Mouse (Mus musculus): ENCODE data around the gene Cfdp1. TPM values are rescaled to one million over a fixed set of nuclear protein-coding genes. Genes with fewer than 3 reads are reported as not detected.

Cfdp1 gene
- total RNA-seq, 2 experiments from 2014 or later = 13.3 to 32.5 TPM

DNA sequence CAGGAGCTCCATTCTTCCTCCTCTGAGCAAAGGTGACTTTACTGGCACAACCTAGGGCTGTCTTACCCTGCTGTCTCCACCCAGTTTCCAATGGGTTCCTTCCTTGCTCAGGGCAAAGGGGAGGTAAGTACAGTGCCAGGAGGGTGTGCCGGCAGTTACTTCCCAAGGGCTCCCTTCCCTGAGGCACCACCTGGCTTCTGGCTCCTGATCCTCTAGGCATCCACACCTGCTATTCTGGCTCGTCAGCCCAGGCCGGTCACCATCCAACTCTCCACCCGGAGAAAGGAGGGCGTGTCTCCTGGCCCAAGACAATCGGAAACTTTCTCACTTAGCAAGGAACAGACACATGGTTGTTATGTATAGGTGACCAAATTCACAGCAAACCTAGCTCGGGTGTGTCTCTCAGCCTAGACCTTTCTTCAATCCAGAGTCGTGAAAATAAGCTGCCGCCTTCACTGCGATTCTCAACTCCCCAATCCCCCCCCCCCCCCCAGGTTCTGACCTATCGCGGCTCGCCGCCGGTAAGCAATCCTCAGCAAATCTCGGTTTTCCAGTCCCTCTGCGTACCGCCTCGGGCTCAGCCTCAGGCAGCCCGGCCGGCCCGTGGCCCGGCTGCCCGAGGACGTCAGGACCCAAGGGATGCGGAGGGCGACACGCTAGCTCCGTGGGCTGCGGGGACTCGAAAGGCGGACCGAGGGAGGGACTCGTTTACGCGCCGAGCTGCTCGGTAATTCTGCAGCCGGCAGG lies 122.7 kb downstream of the Cfdp1 start:
- no peak for ATAC-seq (replicated peaks; ENCODE audit: low FRiP score, poor library complexity, severe bottlenecking)

DNA sequence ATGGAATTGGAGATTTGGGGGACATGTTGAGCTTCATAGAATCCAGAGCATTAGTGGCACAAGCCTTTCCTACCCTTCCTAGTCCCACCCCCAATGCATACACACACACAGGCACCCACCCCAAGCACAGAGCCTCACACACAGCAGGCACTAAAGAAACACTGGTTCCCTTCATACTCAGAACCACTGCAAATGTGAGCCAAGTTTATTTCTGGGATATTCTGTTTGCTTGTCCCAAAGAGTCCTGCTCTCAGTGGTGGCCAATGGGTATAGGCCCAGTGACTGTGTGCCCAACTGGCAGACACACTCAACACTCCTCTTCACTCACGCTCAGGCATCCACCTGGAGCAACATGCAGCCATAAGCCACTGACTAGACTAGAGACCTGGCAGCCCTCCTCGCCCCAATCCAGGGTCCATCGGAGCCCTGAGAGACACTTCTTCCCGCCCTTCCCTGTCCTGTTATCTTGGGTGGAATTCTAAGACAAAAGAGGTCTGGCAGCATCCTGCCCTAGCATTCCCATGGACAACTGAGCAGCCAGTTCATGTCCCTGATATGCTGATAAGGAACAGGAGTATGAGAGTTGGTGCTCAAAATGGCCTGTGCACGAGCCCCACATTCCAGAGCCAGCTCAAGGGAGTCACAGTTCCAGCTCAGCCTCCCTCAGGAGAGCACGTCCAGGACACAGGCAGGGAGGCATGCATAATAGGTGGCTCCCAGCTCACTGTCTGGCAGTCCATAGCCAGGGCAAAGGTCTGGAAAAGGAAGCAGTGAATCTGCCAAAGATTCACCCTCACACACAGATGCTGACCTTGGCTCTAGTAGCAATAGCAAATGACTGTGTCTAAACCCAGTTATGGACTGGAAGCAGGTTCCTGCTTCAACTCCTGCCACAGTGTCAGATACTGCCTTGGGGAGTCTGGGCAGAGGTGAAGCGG lies 124.6 kb downstream of the Cfdp1 start:
- no peak for ATAC-seq (replicated peaks; ENCODE audit: low FRiP score, poor library complexity, severe bottlenecking)

DNA sequence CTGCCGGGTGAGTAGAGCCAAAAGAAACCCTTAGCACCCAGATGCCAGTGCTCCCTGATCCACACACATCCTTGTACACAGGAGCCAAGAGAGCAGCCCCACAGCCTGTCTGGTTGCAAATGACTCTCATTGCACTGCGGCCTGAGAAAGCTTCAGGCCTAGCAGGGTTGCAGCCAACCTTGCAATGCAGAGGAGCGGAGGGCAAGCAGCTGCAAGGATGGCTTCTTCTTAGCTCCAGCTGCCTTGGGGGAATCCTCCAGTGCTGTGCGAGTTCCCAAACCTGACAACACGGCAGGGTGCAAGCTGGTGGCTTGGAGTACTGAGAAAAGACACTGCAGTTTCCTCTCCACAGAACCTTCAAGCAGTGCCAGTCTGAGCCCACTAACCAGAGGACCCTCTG lies 125.6 kb downstream of the Cfdp1 start:
- ATAC-seq (replicated peaks; ENCODE audit: low FRiP score, poor library complexity, severe bottlenecking) = no peak

DNA sequence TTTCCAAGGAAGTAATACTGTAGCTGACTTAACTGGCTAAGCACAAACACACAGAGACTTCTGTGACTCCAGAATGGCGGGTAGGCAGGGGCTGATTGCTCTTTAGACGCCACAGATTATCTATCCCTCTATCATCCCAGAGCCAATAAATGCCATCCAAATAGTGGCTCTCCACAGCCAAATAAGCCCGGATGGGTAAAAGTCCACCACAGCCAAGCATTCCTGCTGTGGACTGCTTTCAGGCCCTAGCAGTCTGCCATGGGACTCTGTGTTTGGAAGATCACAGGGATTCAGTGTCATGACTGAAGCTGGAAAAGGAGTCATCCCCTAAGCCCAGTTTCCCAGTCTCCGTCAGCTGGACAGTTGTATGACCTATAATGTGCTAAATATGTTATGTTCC lies 126.5 kb downstream of the Cfdp1 start:
- ATAC-seq (replicated peaks; ENCODE audit: low FRiP score, poor library complexity, severe bottlenecking) = no peak

DNA sequence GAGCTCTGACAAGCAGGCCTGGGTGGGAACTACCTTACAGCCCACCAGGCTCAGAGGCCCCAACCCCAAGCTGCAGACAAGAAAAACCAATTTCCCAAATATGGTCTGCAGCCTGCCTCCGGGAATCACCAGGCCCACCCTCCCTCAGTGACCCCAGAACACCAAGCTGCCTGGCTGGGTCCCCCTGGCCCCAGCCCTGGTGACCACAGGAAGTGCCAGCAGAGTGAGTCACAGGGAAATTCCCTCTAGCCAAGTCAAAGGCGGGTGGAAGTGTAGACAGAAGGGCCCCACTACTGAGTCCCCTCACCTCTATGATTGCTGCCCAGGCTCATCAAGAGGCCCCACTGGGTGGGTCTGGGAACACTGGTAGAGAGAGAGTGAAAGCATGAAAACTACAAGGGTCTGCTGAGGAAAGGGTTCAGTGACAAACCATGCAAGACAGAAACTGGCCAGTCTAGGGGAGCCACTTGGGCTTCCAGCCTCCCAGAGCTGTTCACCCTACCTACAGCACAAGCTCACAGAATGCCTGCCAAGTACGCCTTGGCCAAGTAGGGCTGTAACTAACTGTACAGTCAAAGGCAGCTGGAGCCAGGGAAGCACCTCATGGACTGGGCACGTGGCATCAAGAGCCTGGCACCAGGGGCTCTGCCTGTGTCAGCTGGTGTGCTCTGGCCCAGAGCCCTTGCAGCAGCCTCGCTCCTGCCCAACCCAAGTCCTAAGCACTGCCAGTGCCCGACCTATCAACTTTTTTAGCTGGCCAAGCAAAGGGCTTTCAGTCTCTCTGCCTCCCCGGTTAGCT lies 127.8 kb downstream of the Cfdp1 start:
- no peak for ATAC-seq (replicated peaks; ENCODE audit: low FRiP score, poor library complexity, severe bottlenecking)

DNA sequence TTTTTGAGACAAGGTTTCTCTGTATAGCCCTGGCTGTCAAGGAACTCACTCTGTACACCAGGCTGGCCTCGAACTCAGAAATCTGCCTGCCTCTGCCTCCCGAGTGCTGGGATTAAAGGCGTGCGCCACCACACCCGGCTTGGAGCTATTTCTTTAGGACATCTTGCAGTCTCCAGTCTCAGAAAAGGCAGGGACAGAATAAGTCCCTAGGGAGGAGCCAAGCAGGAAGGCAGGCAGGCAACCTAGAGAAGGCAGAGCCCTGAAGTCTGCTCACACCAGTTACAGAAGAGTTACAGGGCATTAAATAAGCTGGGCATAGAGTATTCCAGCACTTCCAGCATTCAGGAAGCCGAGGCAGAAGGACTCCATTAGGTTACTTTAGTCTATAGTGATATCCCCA lies 128.8 kb downstream of the Cfdp1 start:
- no peak for ATAC-seq (replicated peaks; ENCODE audit: low FRiP score, poor library complexity, severe bottlenecking)

DNA sequence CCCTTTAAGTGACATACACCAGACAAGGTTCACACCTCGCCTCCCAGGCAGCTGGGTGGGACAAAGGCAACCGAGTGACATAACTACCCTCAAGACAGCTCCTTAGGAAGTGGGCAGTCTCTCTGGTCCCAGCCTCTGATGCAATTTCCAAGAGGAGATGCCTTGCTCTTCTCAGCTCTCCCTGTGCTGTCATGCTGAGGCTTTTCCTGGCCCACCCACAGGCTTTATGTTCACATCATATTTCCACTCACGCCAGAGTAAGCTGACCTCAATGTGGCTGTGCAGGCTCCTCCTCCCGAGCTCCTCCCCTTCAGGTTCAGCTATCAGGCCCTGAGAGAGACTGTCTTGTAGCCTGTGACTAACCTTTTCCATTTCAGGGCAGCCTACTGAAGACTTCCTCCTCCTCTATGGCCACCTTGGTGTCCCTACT lies 134.0 kb downstream of the Cfdp1 start:
- ATAC-seq (replicated peaks; ENCODE audit: low FRiP score, poor library complexity, severe bottlenecking) = no peak

DNA sequence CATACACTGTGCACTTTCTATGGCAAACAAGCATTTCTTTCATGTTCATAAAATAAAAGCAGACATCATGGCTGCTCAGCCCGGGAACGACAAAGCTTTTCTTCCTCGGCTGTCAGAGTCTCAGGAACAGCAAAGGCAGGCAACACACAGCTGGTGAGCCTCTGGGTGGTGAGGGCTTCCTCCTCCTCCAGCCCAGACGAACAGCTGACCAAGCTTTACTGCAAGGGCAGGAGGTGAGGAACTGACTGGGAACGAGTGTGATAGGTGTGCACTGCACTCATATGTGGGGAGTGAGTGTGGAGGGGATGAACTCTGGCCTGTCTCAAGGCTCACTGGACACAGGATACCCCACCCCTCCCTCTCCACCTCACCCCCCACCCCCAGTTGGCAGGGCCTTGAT lies 135.2 kb downstream of the Cfdp1 start:
- ATAC-seq (replicated peaks; ENCODE audit: low FRiP score, poor library complexity, severe bottlenecking) = no peak

Other genes with a start within 250 kb of the Cfdp1 start
- not detected in 2 replicates for gene Ldhd, start 223.9 kb downstream of the Cfdp1 start, total RNA-seq (2015; ENCODE audit: low replicate concordance)
- gene Ldhd, start 223.9 kb downstream of the Cfdp1 start, total RNA-seq (2017; ENCODE audit: low replicate concordance) = 0.42 TPM in 1 of 2 replicates, not detected in the other
- 1.2 and 3.3 TPM in 2 replicates for gene Zfp1, start 210.9 kb downstream of the Cfdp1 start, total RNA-seq (2015; ENCODE audit: low replicate concordance)
- gene Zfp1, start 210.9 kb downstream of the Cfdp1 start, total RNA-seq (2017; ENCODE audit: low replicate concordance) = 1.3 TPM in 1 of 2 replicates, not detected in the other
- not detected in 2 replicates for gene Ctrb1, start 163.3 kb downstream of the Cfdp1 start, total RNA-seq (2015; ENCODE audit: low replicate concordance)
- gene Ctrb1, start 163.3 kb downstream of the Cfdp1 start, total RNA-seq (2017; ENCODE audit: low replicate concordance) = not detected in 2 replicates
- gene Bcar1, start 110.5 kb downstream of the Cfdp1 start, total RNA-seq (2015; ENCODE audit: low replicate concordance) = not detected in 2 replicates
- gene Bcar1, start 110.5 kb downstream of the Cfdp1 start, total RNA-seq (2017; ENCODE audit: low replicate concordance) = not detected in 2 replicates
- 0.84 and 2.7 TPM in 2 replicates for gene Tmem170, start 22.5 kb upstream of the Cfdp1 start, total RNA-seq (2015; ENCODE audit: low replicate concordance)
- 0.70 and 1.4 TPM in 2 replicates for gene Tmem170, start 22.5 kb upstream of the Cfdp1 start, total RNA-seq (2017; ENCODE audit: low replicate concordance)
- gene Chst5, start 56.2 kb upstream of the Cfdp1 start, total RNA-seq (2015; ENCODE audit: low replicate concordance) = not detected in 2 replicates
- not detected in 2 replicates for gene Chst5, start 56.2 kb upstream of the Cfdp1 start, total RNA-seq (2017; ENCODE audit: low replicate concordance)
- 2.7 TPM in 1 of 2 replicates, not detected in the other for gene Tmem231, start 79.6 kb upstream of the Cfdp1 start, total RNA-seq (2015; ENCODE audit: low replicate concordance)
- 4.7 and 5.0 TPM in 2 replicates for gene Tmem231, start 79.6 kb upstream of the Cfdp1 start, total RNA-seq (2017; ENCODE audit: low replicate concordance)
- gene Gabarapl2, start 86.4 kb upstream of the Cfdp1 start, total RNA-seq (2015; ENCODE audit: low replicate concordance) = 113 and 121 TPM in 2 replicates
- gene Gabarapl2, start 86.4 kb upstream of the Cfdp1 start, total RNA-seq (2017; ENCODE audit: low replicate concordance) = 170 and 171 TPM in 2 replicates
- gene Adat1, start 138.0 kb upstream of the Cfdp1 start, total RNA-seq (2015; ENCODE audit: low replicate concordance) = 0.77 and 1.9 TPM in 2 replicates
- 0.70 and 1.4 TPM in 2 replicates for gene Adat1, start 138.0 kb upstream of the Cfdp1 start, total RNA-seq (2017; ENCODE audit: low replicate concordance)
- 27.0 and 31.7 TPM in 2 replicates for gene Kars, start 157.0 kb upstream of the Cfdp1 start, total RNA-seq (2015; ENCODE audit: low replicate concordance)
- gene Kars, start 157.0 kb upstream of the Cfdp1 start, total RNA-seq (2017; ENCODE audit: low replicate concordance) = 30.4 and 40.3 TPM in 2 replicates
- 1.9 TPM in 2 replicates for gene Terf2ip, start 157.1 kb upstream of the Cfdp1 start, total RNA-seq (2015; ENCODE audit: low replicate concordance)
- gene Terf2ip, start 157.1 kb upstream of the Cfdp1 start, total RNA-seq (2017; ENCODE audit: low replicate concordance) = 2.5 and 3.6 TPM in 2 replicates
- not detected in 2 replicates for gene Gm6793, start 160.7 kb upstream of the Cfdp1 start, total RNA-seq (2015; ENCODE audit: low replicate concordance)
- gene Gm6793, start 160.7 kb upstream of the Cfdp1 start, total RNA-seq (2017; ENCODE audit: low replicate concordance) = not detected in 2 replicates